Mouse (Mus musculus) embryonic facial prominence, embryonic 13.5 days (tissue): ENCODE results near the gene Trat1. TPM values are rescaled to one million over a fixed set of nuclear protein-coding genes. Genes with fewer than 3 reads are reported as not detected.

ENCODE experiments used
- ATAC-seq: fragments of 200-750 bp; cut with Nextera tagmentation; 2 replicates; pipeline ENCODE4 v1.8.0; 2017; ENCODE audit warnings: low read depth; ENCODE audit not compliant: insufficient number of reproducible peaks, insufficient read depth, low FRiP score, low TSS enrichment
- H3K27ac ChIP-seq: fragments of 300-500 bp; sonication (generic); 2 replicates; pipeline ENCODE4 v1.5.1; 2015; ENCODE audit warnings: moderate library complexity, mild to moderate bottlenecking, inconsistent platforms
- H3K27me3 ChIP-seq: fragments of 300-500 bp; sonication (generic); 2 replicates; pipeline ENCODE4 v1.6.1; 2015; ENCODE audit warnings: mild to moderate bottlenecking, inconsistent platforms
- H3K36me3 ChIP-seq: fragments of 300-500 bp; sonication (generic); 2 replicates; pipeline ENCODE4 v1.6.1; 2015; ENCODE audit warnings: mild to moderate bottlenecking, inconsistent platforms
- H3K4me1 ChIP-seq: fragments of 300-500 bp; sonication (generic); 2 replicates; pipeline ENCODE4 v1.6.1; 2015; ENCODE audit warnings: inconsistent platforms
- H3K4me2 ChIP-seq: fragments of 300-500 bp; sonication (generic); 2 replicates; pipeline ENCODE4 v1.6.1; 2015; ENCODE audit warnings: moderate library complexity, mild to moderate bottlenecking, inconsistent platforms
- H3K4me3 ChIP-seq: fragments of 300-500 bp; sonication (generic); 2 replicates; pipeline ENCODE4 v1.5.1; 2015; ENCODE audit warnings: mild to moderate bottlenecking, inconsistent platforms
- H3K9ac ChIP-seq: fragments of 300-500 bp; sonication (generic); 2 replicates; pipeline ENCODE4 v1.6.1; 2015; ENCODE audit warnings: mild to moderate bottlenecking, inconsistent platforms
- H3K9me3 ChIP-seq: fragments of 300-500 bp; sonication (generic); 2 replicates; pipeline ENCODE4 v1.6.1; 2016; ENCODE audit warnings: inconsistent platforms
- WGBS: fragments of 180-500 bp; shearing (Covaris S2); methylation state at CpG from one replicate; pipeline ENCODE4 v1.1.7; 2015; ENCODE audit warnings: mixed read lengths; 5-methylcytosine and 5-hydroxymethylcytosine counted together
- polyA plus RNA-seq: library from polyadenylated mRNA; unstranded; fragments of >200 nt; fragmentation: Nextera tagmentation; extraction: Ambion mirVana; gene quantifications from 2 replicates; pipeline ENCODE4 v1.2.1, GENCODE M21; 2015

The Trat1 gene
- polyA plus RNA-seq, 1 experiment from 2014 or later, result not detected

GRCm38 (mm10) chr16:48716343-48716742 is 55.5 kb downstream of the Trat1 start:
- no peak overlapping the region for H3K4me3 ChIP-seq
- H3K27me3 ChIP-seq, result no peaks in the 10 kb centered on the region
- no peaks in the 10 kb centered on the region for H3K9me3 ChIP-seq
- H3K9ac ChIP-seq, result no peak overlapping the region
- no peak overlapping the region for H3K4me2 ChIP-seq
- no peaks in the 10 kb centered on the region for H3K4me1 ChIP-seq
- ATAC-seq, result no peak
- H3K36me3 ChIP-seq, result no peaks in the 10 kb centered on the region
- no peak overlapping the region for H3K27ac ChIP-seq

GRCm38 (mm10) chr16:48701896-48702295 is 69.9 kb downstream of the Trat1 start:
- Histone ChIP-seq H3K27me3 (no peaks in the 10 kb centered on the region), H3K4me3 (no peak overlapping the region), H3K36me3 (no peaks in the 10 kb centered on the region), H3K27ac (no peak overlapping the region), H3K9me3 (no peaks in the 10 kb centered on the region), H3K4me2 (no peak overlapping the region), H3K9ac (no peak overlapping the region), H3K4me1 (no peaks in the 10 kb centered on the region)
- ATAC-seq, result no peak
- WGBS, result 85% methylated on average over 3 of the region's 3 CpGs

Other genes with a start within 250 kb of the Trat1 start
- gene Retnlb, start 44.8 kb upstream of the Trat1 start, polyA plus RNA-seq, result not detected in 2 replicates
- gene Retnla, start 70.5 kb upstream of the Trat1 start, polyA plus RNA-seq, result not detected in 2 replicates
- not detected in 2 replicates for gene Retnlg, start 100.6 kb upstream of the Trat1 start, polyA plus RNA-seq
- 37.3 and 38.8 TPM in 2 replicates for gene Dzip3, start 222.1 kb upstream of the Trat1 start, polyA plus RNA-seq
- gene Cip2a, start 222.2 kb upstream of the Trat1 start, polyA plus RNA-seq, result 30.7 TPM in 2 replicates